Mouse (Mus musculus) cerebellum, adult 2 months (tissue): ENCODE results near the gene Vav1.

Experiments
- CTCF ChIP-seq: fragments of 200-500 bp; IDR thresholded peaks from 2 replicates; pipeline ENCODE4 v1.5.1; 2011; ENCODE audit warnings: low read depth, mild to moderate bottlenecking, control low read depth, low read length, moderate library complexity, borderline replicate concordance; ENCODE audit not compliant: insufficient read depth
- POLR2A ChIP-seq: fragments of 200-500 bp; IDR thresholded peaks from 2 replicates; pipeline ENCODE4 v1.6.1; 2011; ENCODE audit warnings: low read length, control low read depth, borderline replicate concordance; ENCODE audit not compliant: insufficient read depth

GRCm38 (mm10) chr17:57289252-57289651, 10.4 kb downstream of the Vav1 start:
- no peak for TF ChIP-seq POLR2A
- no peak for TF ChIP-seq CTCF
